Mouse (Mus musculus): Measurements from ENCODE around the gene Gm28035.

Gene Gm28035

DNA sequence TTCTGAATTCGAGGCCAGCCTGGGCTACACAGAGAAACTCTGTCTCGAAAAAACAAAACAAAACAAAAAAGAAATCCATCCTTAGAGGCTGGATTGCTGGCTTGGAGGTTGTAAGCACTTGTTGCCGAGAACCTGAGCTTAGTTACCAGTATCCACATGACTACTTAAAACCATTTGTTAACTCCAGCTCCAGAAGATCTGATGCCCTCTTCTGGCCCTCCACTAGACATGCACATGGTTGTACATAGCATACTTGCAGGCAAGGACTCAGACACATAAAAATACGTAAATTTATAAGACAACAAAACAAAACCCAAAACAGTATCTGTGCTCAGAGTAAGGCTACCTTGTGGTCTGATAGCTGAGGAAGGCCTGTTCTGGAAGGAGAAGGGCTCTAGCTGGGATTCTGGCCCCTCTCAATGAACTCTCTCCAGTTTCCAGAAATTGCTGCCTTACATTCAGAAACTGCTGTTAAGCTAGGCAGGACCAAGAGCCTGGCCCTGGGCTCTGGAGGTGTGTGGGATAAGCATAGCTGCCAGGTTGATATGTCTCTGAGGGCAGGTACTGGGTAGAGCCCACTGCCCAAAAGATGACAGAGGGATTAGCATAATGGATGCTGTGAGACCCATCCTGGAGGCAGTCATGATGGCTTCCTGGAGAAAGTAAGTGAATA lies 20.8 kb downstream of the Gm28035 start:
- ATAC-seq (ENCODE audit: insufficient number of reproducible peaks, low FRiP score, low TSS enrichment): no peak

DNA sequence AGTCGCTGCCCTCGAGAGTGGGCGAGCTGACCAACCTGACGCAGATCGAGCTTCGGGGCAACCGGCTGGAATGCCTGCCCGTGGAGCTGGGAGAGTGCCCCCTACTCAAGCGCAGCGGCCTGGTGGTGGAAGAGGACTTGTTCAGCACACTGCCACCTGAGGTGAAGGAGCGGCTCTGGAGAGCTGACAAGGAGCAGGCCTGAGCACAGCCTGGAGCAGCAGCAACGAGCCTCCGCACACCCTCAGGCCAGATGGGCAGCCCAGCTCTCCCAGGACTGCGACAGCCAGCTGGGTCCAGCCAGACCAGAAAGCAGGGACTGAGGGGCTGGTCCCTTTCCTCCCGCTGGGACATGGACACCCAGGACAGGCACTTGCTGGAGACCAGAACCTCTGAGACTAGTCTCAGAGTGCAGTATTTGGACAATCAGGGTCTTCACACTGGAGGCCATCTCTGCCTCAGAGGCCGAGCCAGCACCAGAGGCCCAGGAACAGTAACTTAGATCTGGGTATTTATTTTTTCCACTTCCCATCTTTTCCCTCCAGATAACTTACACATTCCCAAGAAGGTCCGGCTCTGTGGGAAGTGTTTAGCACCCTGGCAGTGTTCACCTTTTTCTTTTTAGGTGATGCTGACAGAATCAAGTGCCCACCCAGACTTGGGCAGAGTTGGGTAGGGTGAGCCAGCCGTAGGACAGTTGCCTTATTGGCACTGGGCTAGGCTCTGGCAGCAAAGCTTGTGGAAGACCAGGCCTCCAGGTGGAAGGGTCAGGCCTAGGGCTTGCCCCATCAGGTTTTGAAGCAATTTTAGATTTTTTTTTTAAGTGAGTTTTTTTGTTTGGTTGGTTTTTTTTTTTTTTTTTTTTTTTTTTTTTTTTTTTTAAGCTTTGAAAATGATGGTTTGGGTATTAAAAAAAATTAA lies 21.8 kb downstream of the Gm28035 start:
- no peak for ATAC-seq (ENCODE audit: insufficient number of reproducible peaks, low FRiP score, low TSS enrichment)

DNA sequence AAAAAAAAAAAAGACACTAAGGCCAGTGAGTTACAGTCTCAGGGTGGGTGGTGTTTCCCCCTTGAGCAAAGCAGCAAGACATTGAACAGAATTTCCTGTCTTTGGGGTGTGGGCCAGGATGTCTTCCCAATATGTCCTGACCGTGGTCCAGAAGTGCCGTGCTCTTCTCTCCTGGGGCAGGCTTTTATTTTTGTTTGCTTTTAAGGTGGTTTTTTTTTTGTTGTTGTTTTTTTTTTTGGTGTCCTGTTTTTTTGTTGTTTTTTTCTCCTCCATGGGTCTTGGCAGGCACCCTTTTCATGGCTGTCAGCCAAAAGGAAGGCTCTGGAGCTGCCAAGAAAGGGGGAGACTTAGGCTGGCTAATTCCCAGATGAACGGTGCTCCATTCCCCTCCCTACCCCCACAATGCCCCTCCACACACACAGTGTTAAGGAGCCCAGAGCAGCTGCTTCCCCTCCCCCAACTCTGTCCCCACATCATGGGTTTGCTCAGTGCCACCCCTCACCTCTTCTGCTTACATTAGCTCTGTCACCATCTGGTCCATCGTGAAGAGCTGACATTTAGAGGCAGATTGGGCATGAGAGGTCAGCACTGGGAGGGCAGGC lies 22.6 kb downstream of the Gm28035 start:
- ATAC-seq (ENCODE audit: insufficient number of reproducible peaks, low FRiP score, low TSS enrichment): peak; percentile 53; the same call in 1 of the 2 replicates

DNA sequence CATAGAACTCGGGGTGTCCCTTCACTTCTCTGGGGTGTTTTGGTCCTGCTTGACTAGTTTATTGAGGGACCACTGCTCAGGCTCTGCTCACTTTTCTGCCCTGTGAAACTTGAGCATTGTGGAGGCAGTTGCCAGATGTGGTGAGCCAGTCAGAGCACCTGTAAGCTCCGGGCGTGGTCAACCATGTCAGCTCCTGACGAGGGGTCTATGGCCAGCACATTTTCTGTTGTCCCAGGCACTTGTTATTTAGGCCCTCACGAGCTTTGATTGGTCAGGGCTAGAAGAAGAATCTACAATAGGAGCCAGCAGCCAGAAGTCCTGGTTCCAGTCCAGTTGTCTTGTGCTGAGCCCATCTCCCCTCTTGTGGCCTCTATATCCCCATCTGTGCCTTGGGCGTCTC lies 23.4 kb downstream of the Gm28035 start:
- ATAC-seq (ENCODE audit: insufficient number of reproducible peaks, low FRiP score, low TSS enrichment): no peak

- ATAC-seq (ENCODE audit: insufficient number of reproducible peaks, low FRiP score, low TSS enrichment): no peak
These were observed 24.5 kb downstream of the Gm28035 start for GRCm38 (mm10) chr2:30264671-30265519.

GRCm38 (mm10) chr2:30265767-30266253 lies 25.4 kb downstream of the Gm28035 start, which contains the start of gene Phyhd1:
Gene Phyhd1 (plus strand): TSS chr2:30266203.
- peak; percentile 42; the same call in 1 of the 2 replicates for ATAC-seq (ENCODE audit: insufficient number of reproducible peaks, low FRiP score, low TSS enrichment)

DNA sequence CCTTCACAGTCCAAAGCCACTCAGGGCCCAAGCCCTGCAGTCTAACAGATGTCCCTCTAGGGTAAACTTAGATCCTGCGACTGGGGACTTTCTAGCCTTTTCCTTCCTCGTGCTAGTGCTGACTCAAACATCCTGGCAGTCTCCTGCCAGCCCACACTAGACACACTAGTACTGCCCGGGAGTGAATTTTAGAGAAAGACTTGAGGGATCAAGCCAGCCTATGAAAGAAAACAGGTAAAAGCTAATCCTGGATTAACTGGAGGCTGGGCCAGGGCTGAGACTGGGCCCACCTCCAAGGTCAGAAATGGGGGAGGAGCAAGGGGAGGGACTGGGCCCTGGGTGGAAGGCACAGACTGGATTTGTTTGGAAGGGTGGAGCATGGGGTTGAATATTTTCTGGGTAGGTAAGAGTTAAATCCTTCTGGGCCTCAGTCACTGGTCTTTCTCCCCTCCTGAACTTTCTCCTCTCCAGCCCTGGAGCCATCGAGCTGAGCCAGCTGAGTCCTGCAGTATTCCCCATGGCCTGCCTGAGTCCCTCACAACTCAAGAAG lies 26.1 kb downstream of the Gm28035 start:
- no peak for ATAC-seq (ENCODE audit: insufficient number of reproducible peaks, low FRiP score, low TSS enrichment)

- ATAC-seq (ENCODE audit: insufficient number of reproducible peaks, low FRiP score, low TSS enrichment): no peak
These were observed 27.1 kb downstream of the Gm28035 start for GRCm38 (mm10) chr2:30267466-30267865.

DNA sequence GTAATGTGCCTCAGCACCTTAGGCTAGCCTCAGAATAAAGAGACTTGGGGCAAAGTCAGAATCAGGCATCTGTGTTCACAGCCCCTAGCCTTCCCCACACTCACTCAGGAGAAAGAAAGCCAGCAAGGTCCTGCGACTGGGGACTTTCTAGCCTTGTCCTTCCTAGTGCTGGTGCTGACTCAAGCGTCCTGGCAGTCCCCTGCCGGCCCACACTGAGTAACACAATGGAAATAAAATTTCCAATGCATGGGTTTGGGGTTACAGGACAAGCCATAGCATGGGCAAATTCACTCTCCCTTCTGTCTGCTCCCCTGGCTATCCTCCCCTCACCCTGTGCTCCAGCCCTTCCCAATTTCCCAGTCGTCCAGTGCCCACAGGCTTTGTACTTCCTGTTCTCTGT lies 28.0 kb downstream of the Gm28035 start:
- ATAC-seq (ENCODE audit: insufficient number of reproducible peaks, low FRiP score, low TSS enrichment): no peak

GRCm38 (mm10) chr2:30269241-30269990 lies 29.0 kb downstream of the Gm28035 start:
- ATAC-seq (ENCODE audit: insufficient number of reproducible peaks, low FRiP score, low TSS enrichment): no peak

DNA sequence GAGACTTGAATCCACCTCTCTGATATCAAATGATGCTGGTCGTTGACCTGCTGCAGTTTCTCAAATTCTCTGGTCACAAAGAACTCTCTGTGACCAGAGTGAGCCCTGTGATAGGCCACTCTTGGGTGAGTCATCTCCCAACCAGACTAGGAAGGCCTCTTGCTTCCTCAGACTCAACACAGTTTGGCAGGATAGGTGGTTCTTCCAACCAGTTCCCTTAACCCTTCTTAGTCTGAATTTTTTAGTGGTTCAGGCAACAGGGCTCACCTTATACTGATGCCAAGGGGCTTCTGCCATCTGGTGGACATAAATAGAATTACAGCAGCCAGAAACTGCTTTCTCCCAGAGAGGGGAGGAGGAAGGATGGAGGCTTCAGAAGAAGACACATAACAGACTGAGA lies 29.8 kb downstream of the Gm28035 start:
- peak; percentile 80 for ATAC-seq (ENCODE audit: insufficient number of reproducible peaks, low FRiP score, low TSS enrichment)

DNA sequence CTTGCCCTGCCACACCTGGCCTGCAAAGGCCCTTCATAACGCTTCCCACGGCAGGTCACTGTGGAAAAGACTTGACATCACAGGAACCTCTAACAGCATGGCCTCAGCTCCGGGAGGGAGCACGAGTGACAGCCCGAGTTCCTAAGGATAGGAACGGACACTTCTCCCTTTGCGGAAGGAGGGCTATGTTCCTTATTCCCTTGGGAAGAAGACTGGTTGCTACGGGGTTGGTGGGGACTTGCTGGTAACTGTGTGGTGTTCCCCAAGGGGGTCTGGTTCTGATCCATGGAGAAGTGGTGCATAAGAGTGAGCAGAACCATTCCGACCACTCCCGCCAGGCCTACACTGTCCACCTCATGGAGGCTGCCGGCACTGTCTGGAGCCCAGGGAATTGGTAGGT lies 40.4 kb downstream of the Gm28035 start, which contains the start of gene Gm28038:
Gm28038 (plus strand) TSS at position 301 of the 400 bp plus-strand sequence.
- no peak for ATAC-seq (ENCODE audit: insufficient number of reproducible peaks, low FRiP score, low TSS enrichment)

GRCm38 (mm10) chr2:30281651-30282050 lies 41.3 kb downstream of the Gm28035 start:
- ATAC-seq (ENCODE audit: insufficient number of reproducible peaks, low FRiP score, low TSS enrichment): no peak

DNA sequence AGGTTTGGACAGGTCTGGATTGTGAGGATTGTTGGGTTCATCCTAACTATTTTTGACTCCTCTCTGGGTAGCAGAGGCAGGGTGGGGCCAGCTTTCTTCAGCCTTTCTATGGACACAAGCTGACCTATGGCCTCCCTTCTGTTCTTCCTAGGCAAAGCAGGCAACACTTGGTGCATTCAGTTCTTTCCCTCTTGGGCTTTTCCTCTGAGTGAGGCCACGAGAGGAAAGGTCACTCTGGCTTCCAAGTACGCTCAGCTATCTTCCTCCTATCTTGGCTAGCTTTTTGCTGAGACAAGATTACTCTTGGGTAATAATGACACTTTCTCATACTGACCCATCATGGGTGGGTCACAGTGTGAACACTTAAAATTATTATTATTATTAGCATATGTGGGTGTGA lies 42.8 kb downstream of the Gm28035 start:
- no peak for ATAC-seq (ENCODE audit: insufficient number of reproducible peaks, low FRiP score, low TSS enrichment)

GRCm38 (mm10) chr2:30285004-30285403 lies 44.6 kb downstream of the Gm28035 start:
- no peak for ATAC-seq (ENCODE audit: insufficient number of reproducible peaks, low FRiP score, low TSS enrichment)

GRCm38 (mm10) chr2:30285416-30286181 lies 45.2 kb downstream of the Gm28035 start:
- peak; percentile 34; the same call in 1 of the 2 replicates for ATAC-seq (ENCODE audit: insufficient number of reproducible peaks, low FRiP score, low TSS enrichment)

- ATAC-seq (ENCODE audit: insufficient number of reproducible peaks, low FRiP score, low TSS enrichment): peak; percentile 87; the same call in 1 of the 2 replicates
These were observed 46.0 kb downstream of the Gm28035 start, which contains the start of the genes Dolk and Nup188 for GRCm38 (mm10) chr2:30286192-30287026. Gene Dolk (minus strand): TSS chr2:30286334. Gene Nup188 (plus strand): TSS chr2:30286397.

All from cerebellum, adult (tissue).